ENCODE assay signal across 9 mouse cellular contexts in genomic region chr1:177533332-177533731, GRCm38 (mm10).
"Had no signal": no experiment of that assay in that cellular context is flagged by ENCODE, and none has a peak within 500 bp of the region (broad histone marks: within the 10 kb centered on the region; RNA-seq: fewer than 3 reads in every experiment).

No protein-coding gene starts in this region.

- H3K27me3 ChIP-seq: neural tube, embryonic 15.5 days; stomach, embryonic 15.5 days had no signal

- H3K9ac ChIP-seq: neural tube, embryonic 15.5 days; stomach, embryonic 15.5 days had no signal

- H3K4me1 ChIP-seq: neural tube, embryonic 15.5 days; stomach, embryonic 15.5 days had no signal

- H3K27ac ChIP-seq: neural tube, embryonic 15.5 days; stomach, embryonic 15.5 days; stomach, postnatal 0 days had no signal

- H3K9me3 ChIP-seq: neural tube, embryonic 15.5 days; stomach, embryonic 15.5 days had no signal

- H3K4me2 ChIP-seq: neural tube, embryonic 15.5 days; stomach, embryonic 15.5 days had no signal

- H3K4me3 ChIP-seq: neural tube, embryonic 15.5 days; stomach, embryonic 15.5 days had no signal

- H3K36me3 ChIP-seq: neural tube, embryonic 15.5 days; stomach, embryonic 15.5 days had no signal

- DNase-seq: retina, postnatal 1 day; right cerebral cortex, adult 18-20 months; right cerebral cortex, postnatal 14 days; right cerebral cortex, postnatal 25 days; right cerebral cortex, postnatal 4 days; spleen, adult 18-20 months had no signal
